Mouse (Mus musculus) stomach, embryonic 14.5 days (tissue): Measurements from ENCODE around the gene Nostrin. TPM values are rescaled to one million over a fixed set of nuclear protein-coding genes. Genes with fewer than 3 reads are reported as not detected.

Source experiments
- ATAC-seq: fragments of 200-750 bp; cut with Nextera tagmentation; 2 replicates; pipeline ENCODE4 v1.8.0; 2017; ENCODE audit warnings: low read depth, moderate TSS enrichment; ENCODE audit not compliant: insufficient number of reproducible peaks, insufficient read depth, low FRiP score
- H3K27ac ChIP-seq: fragments of 300-500 bp; sonication (generic); 2 replicates; pipeline ENCODE4 v1.5.1; 2014; ENCODE audit warnings: mild to moderate bottlenecking, low read length, moderate library complexity, mixed read lengths
- H3K27me3 ChIP-seq: fragments of 300-500 bp; sonication (generic); 2 replicates; pipeline ENCODE4 v1.6.1; 2014; ENCODE audit warnings: low read length, control low read depth, mixed read lengths; ENCODE audit not compliant: control insufficient read depth, insufficient read depth
- H3K36me3 ChIP-seq: fragments of 300-500 bp; sonication (generic); 2 replicates; pipeline ENCODE4 v1.6.1; 2014; ENCODE audit warnings: mild to moderate bottlenecking, control low read depth, low read length, moderate library complexity, mixed read lengths; ENCODE audit not compliant: control insufficient read depth, insufficient read depth
- H3K4me1 ChIP-seq: fragments of 300-500 bp; sonication (generic); 2 replicates; pipeline ENCODE4 v1.6.1; 2014; ENCODE audit warnings: low read length, control low read depth, mixed read lengths; ENCODE audit not compliant: control insufficient read depth, insufficient read depth
- H3K4me2 ChIP-seq: fragments of 300-500 bp; sonication (generic); replicated peaks from 2 replicates; pipeline ENCODE4 v1.6.1; 2014; ENCODE audit warnings: low read depth, low read length, control low read depth
- H3K4me3 ChIP-seq: fragments of 300-500 bp; sonication (generic); 2 replicates; pipeline ENCODE4 v1.5.1; 2014; ENCODE audit warnings: low read depth, low read length, control low read depth
- H3K9ac ChIP-seq: fragments of 300-500 bp; sonication (generic); replicated peaks from 2 replicates; pipeline ENCODE4 v1.6.1; 2014; ENCODE audit warnings: low read depth, mild to moderate bottlenecking, control low read depth, low read length, moderate library complexity, mixed read lengths
- H3K9me3 ChIP-seq: fragments of 300-500 bp; sonication (generic); 2 replicates; pipeline ENCODE4 v1.6.1; 2016; ENCODE audit warnings: low read depth, low read length, control low read depth; ENCODE audit not compliant: control insufficient read depth
- WGBS: fragments of 180-500 bp; shearing (Covaris S2); extraction: QIAGEN DNeasy Blood & Tissue Kit; methylation state at CpG from one replicate; pipeline ENCODE4 v1.1.7; 2014; 5-methylcytosine and 5-hydroxymethylcytosine counted together
- polyA plus RNA-seq: library from polyadenylated mRNA; unstranded; fragments of >200 nt; fragmentation: Nextera tagmentation; extraction: Ambion mirVana; gene quantifications from 2 replicates; pipeline ENCODE4 v1.2.1, GENCODE M21; 2014

Gene Nostrin
- polyA plus RNA-seq, 1 experiment from 2014 or later, result 6.5 TPM

- Histone ChIP-seq H3K36me3 (no peaks in the 10 kb centered on the region), H3K4me3 (no peak overlapping the region), H3K4me1 (no peaks in the 10 kb centered on the region), H3K9ac (no peak overlapping the region), H3K4me2 (no peak overlapping the region), H3K27me3 (no peaks in the 10 kb centered on the region), H3K27ac (no peak overlapping the region), H3K9me3 (no peaks in the 10 kb centered on the region)
- WGBS, result 88% methylated on average over 5 of the region's 5 CpGs
- ATAC-seq, result no peak
Measured at GRCm38 (mm10) chr2:69234976-69235678, 99.5 kb downstream of the Nostrin start.

Other genes starting within 250 kb of the Nostrin start
- 153 and 162 TPM in 2 replicates for gene Spc25, start 70.4 kb downstream of the Nostrin start, polyA plus RNA-seq
- 0.28 TPM in 1 of 2 replicates, not detected in the other for gene G6pc2, start 75.3 kb downstream of the Nostrin start, polyA plus RNA-seq
- 0.20 TPM in 1 of 2 replicates, not detected in the other for gene Abcb11, start 206.8 kb downstream of the Nostrin start, polyA plus RNA-seq
- 0.73 and 0.94 TPM in 2 replicates for gene Dhrs9, start 244.6 kb downstream of the Nostrin start, polyA plus RNA-seq